Mouse (Mus musculus) thymus, adult 2 months (tissue): ENCODE measurements around the gene Epop. TPM values are rescaled to one million over a fixed set of nuclear protein-coding genes. Genes with fewer than 3 reads are reported as not detected.

ENCODE experiments used
- DNase-seq: peaks from one replicate; pipeline ENCODE4 v3.0.0; 2021
- H3K27ac ChIP-seq: fragments of 200-500 bp; 2 replicates; pipeline ENCODE4 v1.5.1; 2012; ENCODE audit warnings: low read length, control low read depth; ENCODE audit not compliant: control insufficient read depth, insufficient read depth
- H3K27me3 ChIP-seq: fragments of 200-500 bp; 2 replicates; pipeline ENCODE4 v1.6.1; 2012; ENCODE audit warnings: mild to moderate bottlenecking, low read length, moderate library complexity, mixed read lengths; ENCODE audit not compliant: control insufficient read depth, insufficient read depth
- H3K36me3 ChIP-seq: fragments of 200-500 bp; 2 replicates; pipeline ENCODE4 v1.6.1; 2012; ENCODE audit warnings: mild to moderate bottlenecking, low read length, moderate library complexity; ENCODE audit not compliant: control insufficient read depth, insufficient read depth
- H3K4me1 ChIP-seq: fragments of 200-500 bp; replicated peaks from 2 replicates; pipeline ENCODE4 v1.6.1; 2012; ENCODE audit warnings: low read length; ENCODE audit not compliant: control insufficient read depth, insufficient read depth
- H3K4me3 ChIP-seq: fragments of 200-500 bp; 2 replicates; pipeline ENCODE4 v1.5.1; 2012; ENCODE audit warnings: mild to moderate bottlenecking, low read length, control low read depth, moderate library complexity; ENCODE audit not compliant: control insufficient read depth, insufficient read depth
- CTCF ChIP-seq: fragments of 200-500 bp; IDR thresholded peaks from 2 replicates; pipeline ENCODE4 v1.5.1; 2012; ENCODE audit warnings: mild to moderate bottlenecking, control low read depth, low read length, moderate library complexity, borderline replicate concordance; ENCODE audit not compliant: control insufficient read depth, poor library complexity, insufficient read depth; ENCODE audit errors: extremely low read depth
- POLR2A ChIP-seq: fragments of 200-500 bp; IDR thresholded peaks from 2 replicates; pipeline ENCODE4 v1.6.1; 2012; ENCODE audit warnings: mild to moderate bottlenecking, low read length, control low read depth, moderate library complexity; ENCODE audit not compliant: control insufficient read depth, poor library complexity, insufficient read depth; ENCODE audit errors: extremely low read depth
- WGBS: fragments of 180-500 bp; shearing (Covaris S2); methylation state at CpG from one replicate; pipeline ENCODE4 v1.1.7; 2018; 5-methylcytosine and 5-hydroxymethylcytosine counted together
- polyA plus RNA-seq: library from polyadenylated mRNA; depleted of rRNA; stranded (reverse); fragments of >200 nt; gene quantifications from 2 replicates; pipeline ENCODE4 v1.2.3, GENCODE M21; 2012; rRNA removed

Epop gene
- polyA plus RNA-seq, result 5.6 and 8.4 TPM in 2 replicates

- DNase-seq, result peak; percentile 90
- no peak for TF ChIP-seq CTCF
- TF ChIP-seq POLR2A, result peak; percentile 65; the same call in 1 of the 2 replicates
- peaks cover 15% of the 10 kb centered on the region for H3K27me3 ChIP-seq
- under 1% methylated on average over 46 of the region's 47 CpGs for WGBS
- no peaks in the 10 kb centered on the region for H3K36me3 ChIP-seq
- H3K4me3 ChIP-seq, result peak within 1 kb of the TSS; percentile 59
- H3K4me1 ChIP-seq, result peaks cover 11% of the 10 kb centered on the region
- H3K27ac ChIP-seq, result no peak within 1 kb of the TSS
Observed at GRCm38 (mm10) chr11:97629576-97629975, at the start of gene Epop. Gene Epop, minus strand, starts transcription at chr11:97629702.

GRCm38 (mm10) chr11:97678301-97678700 is 48.8 kb upstream of the Epop start:
- Histone ChIP-seq H3K4me3 (no peak overlapping the region), H3K27me3 (no peaks in the 10 kb centered on the region), H3K4me1 (peaks cover 1% of the 10 kb centered on the region), H3K36me3 (peaks cover 35% of the 10 kb centered on the region), H3K27ac (no peak overlapping the region)
- DNase-seq, result no peak
- over 99% methylated on average over 15 of the region's 15 CpGs for WGBS
- TF ChIP-seq POLR2A (no peak), CTCF (no peak)

- no peak overlapping the region for H3K4me3 ChIP-seq
- H3K27ac ChIP-seq, result no peak overlapping the region
- 96% methylated on average over 8 of the region's 8 CpGs for WGBS
- no peak for DNase-seq
- H3K4me1 ChIP-seq, result no peaks in the 10 kb centered on the region
- peaks cover 35% of the 10 kb centered on the region for H3K36me3 ChIP-seq
- H3K27me3 ChIP-seq, result no peaks in the 10 kb centered on the region
- TF ChIP-seq CTCF (no peak), POLR2A (no peak)
Observed at GRCm38 (mm10) chr11:97677842-97678241, 48.3 kb upstream of the Epop start.

- no peak for DNase-seq
- Histone ChIP-seq H3K27me3 (no peaks in the 10 kb centered on the region), H3K4me3 (no peak overlapping the region), H3K4me1 (no peaks in the 10 kb centered on the region), H3K36me3 (peaks cover 35% of the 10 kb centered on the region), H3K27ac (no peak overlapping the region)
- 96% methylated on average over 15 of the region's 15 CpGs for WGBS
- TF ChIP-seq CTCF, result no peak
- no peak for TF ChIP-seq POLR2A
Observed at GRCm38 (mm10) chr11:97677381-97677780, 47.9 kb upstream of the Epop start.

GRCm38 (mm10) chr11:97676050-97676754 is 46.7 kb upstream of the Epop start:
- Histone ChIP-seq H3K27me3 (no peaks in the 10 kb centered on the region), H3K4me1 (no peaks in the 10 kb centered on the region), H3K36me3 (peaks cover 31% of the 10 kb centered on the region), H3K27ac (no peak overlapping the region), H3K4me3 (no peak overlapping the region)
- 97% methylated on average over 15 of the region's 15 CpGs for WGBS
- TF ChIP-seq CTCF (no peak), POLR2A (no peak)
- no peak for DNase-seq

GRCm38 (mm10) chr11:97673148-97673547 is 43.6 kb upstream of the Epop start:
- no peaks in the 10 kb centered on the region for H3K4me1 ChIP-seq
- H3K27me3 ChIP-seq, result no peaks in the 10 kb centered on the region
- no peak for TF ChIP-seq POLR2A
- no peak for TF ChIP-seq CTCF
- WGBS, result 97% methylated on average over 11 of the region's 11 CpGs
- no peak overlapping the region for H3K4me3 ChIP-seq
- no peak overlapping the region for H3K27ac ChIP-seq
- DNase-seq, result no peak
- peaks cover 34% of the 10 kb centered on the region for H3K36me3 ChIP-seq

- 83% methylated on average over 2 of the region's 2 CpGs for WGBS
- no peak for DNase-seq
- Histone ChIP-seq H3K4me3 (no peak overlapping the region), H3K27ac (no peak overlapping the region), H3K4me1 (no peaks in the 10 kb centered on the region), H3K27me3 (no peaks in the 10 kb centered on the region), H3K36me3 (peaks cover 30% of the 10 kb centered on the region)
- TF ChIP-seq CTCF (no peak), POLR2A (no peak)
Observed at GRCm38 (mm10) chr11:97671177-97671527, 41.6 kb upstream of the Epop start.
